Mouse (Mus musculus) heart, embryonic 11.5 days (tissue): ENCODE data around the gene Dock4. TPM values are rescaled to one million over a fixed set of nuclear protein-coding genes. Genes with fewer than 3 reads are reported as not detected.

Experiments
- ATAC-seq: fragments of 200-750 bp; cut with Nextera tagmentation; replicated peaks from 2 replicates; pipeline ENCODE4 v1.8.0; 2017; ENCODE audit warnings: moderate library complexity; ENCODE audit not compliant: insufficient number of reproducible peaks, low FRiP score, low TSS enrichment
- H3K27ac ChIP-seq: fragments of 300-500 bp; sonication (generic); 2 replicates; pipeline ENCODE4 v1.5.1; 2014; ENCODE audit warnings: mild to moderate bottlenecking, low read depth, low read length
- H3K27me3 ChIP-seq: fragments of 300-500 bp; sonication (generic); 2 replicates; pipeline ENCODE4 v1.6.1; 2014; ENCODE audit warnings: mild to moderate bottlenecking, low read length, mixed read lengths; ENCODE audit not compliant: control insufficient read depth, insufficient read depth
- H3K36me3 ChIP-seq: fragments of 300-500 bp; sonication (generic); 2 replicates; pipeline ENCODE4 v1.6.1; 2014; ENCODE audit warnings: mild to moderate bottlenecking, low read length, moderate library complexity, mixed read lengths; ENCODE audit not compliant: control insufficient read depth, insufficient read depth
- H3K4me1 ChIP-seq: fragments of 300-500 bp; sonication (generic); 2 replicates; pipeline ENCODE4 v1.6.1; 2014; ENCODE audit warnings: low read length; ENCODE audit not compliant: control insufficient read depth, insufficient read depth
- H3K4me2 ChIP-seq: fragments of 300-500 bp; sonication (generic); 2 replicates; pipeline ENCODE4 v1.6.1; 2014; ENCODE audit warnings: mild to moderate bottlenecking, moderate library complexity
- H3K4me3 ChIP-seq: fragments of 300-500 bp; sonication (generic); 2 replicates; pipeline ENCODE4 v1.5.1; 2014; ENCODE audit warnings: low read depth, low read length
- H3K9ac ChIP-seq: fragments of 300-500 bp; sonication (generic); 2 replicates; pipeline ENCODE4 v1.6.1; 2014; ENCODE audit warnings: mild to moderate bottlenecking, low read depth, low read length, moderate library complexity
- H3K9me3 ChIP-seq: fragments of 300-500 bp; sonication (generic); replicated peaks from 2 replicates; pipeline ENCODE4 v1.6.1; 2016; ENCODE audit warnings: low read length; ENCODE audit not compliant: control insufficient read depth
- WGBS: fragments of 180-500 bp; shearing (Covaris S2); extraction: QIAGEN DNeasy Blood & Tissue Kit; methylation state at CpG from one replicate; pipeline ENCODE4 v1.1.7; 2014; ENCODE audit not compliant: insufficient replicate concordance; 5-methylcytosine and 5-hydroxymethylcytosine counted together
- polyA plus RNA-seq: library from polyadenylated mRNA; unstranded; fragments of >200 nt; fragmentation: Nextera tagmentation; extraction: Ambion mirVana; gene quantifications from 2 replicates; pipeline ENCODE4 v1.2.1, GENCODE M21; 2014

Dock4 gene
- polyA plus RNA-seq, 1 experiment from 2014 or later, result 8.1 TPM

DNA sequence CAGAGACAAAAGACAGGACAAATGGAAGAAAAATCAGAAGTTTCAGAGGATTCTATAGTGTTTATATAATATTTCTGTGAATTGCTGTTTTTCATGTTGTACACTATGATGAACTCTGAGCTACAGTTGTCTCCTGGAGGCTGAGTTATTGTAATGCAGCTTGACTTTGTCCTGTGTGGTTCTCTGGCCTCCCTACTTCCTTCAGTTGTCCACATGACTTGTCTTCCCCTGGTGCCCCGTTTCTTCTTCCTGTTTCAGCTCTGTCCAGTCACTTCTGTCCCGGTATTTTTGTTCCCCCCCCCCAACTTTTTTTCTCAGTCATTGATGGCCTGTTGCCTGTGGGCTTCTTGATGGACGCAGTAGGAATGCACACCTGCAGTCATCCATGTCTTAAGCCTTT lies 112.8 kb downstream of the Dock4 start:
- H3K9ac ChIP-seq, result no peak overlapping the region
- H3K4me2 ChIP-seq, result no peak overlapping the region
- H3K4me3 ChIP-seq, result no peak overlapping the region
- ATAC-seq, result no peak
- no peak overlapping the region for H3K27ac ChIP-seq
- H3K36me3 ChIP-seq, result no peaks in the 10 kb centered on the region
- H3K4me1 ChIP-seq, result no peaks in the 10 kb centered on the region
- H3K9me3 ChIP-seq, result no peaks in the 10 kb centered on the region
- WGBS, result 56% methylated on average over 3 of the region's 3 CpGs
- H3K27me3 ChIP-seq, result no peaks in the 10 kb centered on the region

DNA sequence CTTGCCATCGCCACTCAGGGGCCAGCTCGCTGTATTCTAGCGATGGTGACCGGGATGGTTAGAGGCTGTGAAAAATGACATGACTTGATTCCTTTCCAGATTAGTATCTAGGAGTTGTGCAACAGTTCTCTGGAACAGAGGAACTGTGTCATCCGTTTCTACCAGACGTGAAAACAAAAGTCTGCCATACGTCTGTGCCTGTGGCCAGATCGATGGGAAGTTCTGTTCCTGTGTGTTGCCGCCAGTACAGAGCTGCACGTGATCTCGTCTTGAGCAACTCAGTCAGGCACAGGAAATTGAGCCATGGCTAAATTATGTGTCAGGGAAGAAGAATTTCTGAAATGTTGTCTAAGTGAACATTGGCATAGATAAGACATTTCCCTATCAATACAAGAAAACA lies 113.4 kb downstream of the Dock4 start:
- H3K27me3 ChIP-seq, result no peaks in the 10 kb centered on the region
- H3K36me3 ChIP-seq, result no peaks in the 10 kb centered on the region
- H3K9ac ChIP-seq, result no peak overlapping the region
- no peak overlapping the region for H3K27ac ChIP-seq
- no peak for ATAC-seq
- no peaks in the 10 kb centered on the region for H3K9me3 ChIP-seq
- H3K4me2 ChIP-seq, result no peak overlapping the region
- H3K4me1 ChIP-seq, result no peaks in the 10 kb centered on the region
- no peak overlapping the region for H3K4me3 ChIP-seq
- 61% methylated on average over 11 of the region's 11 CpGs for WGBS

DNA sequence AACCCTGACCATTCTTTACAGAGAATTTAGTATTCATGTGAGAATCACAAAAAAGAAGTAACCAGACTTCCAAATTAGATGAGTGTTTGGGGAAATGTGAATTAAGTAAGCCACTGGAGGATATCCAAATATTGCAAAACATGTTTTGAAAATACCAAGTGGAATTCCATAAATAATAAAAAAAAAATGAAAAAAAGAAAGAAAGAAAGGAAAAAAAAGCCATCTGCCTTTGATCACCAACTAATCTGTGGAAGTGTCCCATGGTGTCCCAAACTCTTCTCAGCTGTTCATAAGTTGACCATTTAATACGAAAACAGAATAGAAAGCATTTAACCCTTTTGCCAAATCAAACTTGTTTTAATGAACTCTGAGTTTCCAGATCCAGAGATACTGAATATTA lies 118.0 kb downstream of the Dock4 start:
- WGBS, result 74% methylated on average over 1 of the region's 1 CpGs
- Histone ChIP-seq H3K4me2 (no peak overlapping the region), H3K36me3 (no peaks in the 10 kb centered on the region), H3K27ac (no peak overlapping the region), H3K9me3 (no peaks in the 10 kb centered on the region), H3K27me3 (no peaks in the 10 kb centered on the region), H3K9ac (no peak overlapping the region), H3K4me3 (no peak overlapping the region), H3K4me1 (no peaks in the 10 kb centered on the region)
- no peak for ATAC-seq

DNA sequence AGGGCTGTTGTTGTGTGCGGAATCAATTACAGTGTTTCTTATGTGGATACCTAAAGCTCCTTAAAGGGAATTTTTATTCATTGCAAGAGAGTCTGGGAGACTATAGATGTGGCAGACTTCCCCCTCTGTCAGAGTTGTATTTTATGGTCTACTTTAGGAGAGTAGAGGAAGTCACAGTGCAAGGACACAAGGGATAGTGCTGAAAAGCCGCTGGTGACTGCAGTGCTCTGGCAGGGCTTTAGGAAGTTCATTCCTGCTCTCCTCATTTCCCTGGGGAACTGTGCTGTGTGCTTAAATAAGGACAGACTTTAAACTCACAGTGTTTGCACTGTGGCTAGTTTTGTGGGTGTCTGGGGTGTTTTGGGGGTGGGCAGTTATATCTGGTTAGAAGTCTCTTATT lies 118.5 kb downstream of the Dock4 start:
- Histone ChIP-seq H3K9me3 (no peaks in the 10 kb centered on the region), H3K4me3 (no peak overlapping the region), H3K4me1 (no peaks in the 10 kb centered on the region), H3K27ac (no peak overlapping the region), H3K4me2 (no peak overlapping the region), H3K36me3 (no peaks in the 10 kb centered on the region), H3K9ac (no peak overlapping the region), H3K27me3 (no peaks in the 10 kb centered on the region)
- WGBS, result 66% methylated on average over 2 of the region's 2 CpGs
- no peak for ATAC-seq

DNA sequence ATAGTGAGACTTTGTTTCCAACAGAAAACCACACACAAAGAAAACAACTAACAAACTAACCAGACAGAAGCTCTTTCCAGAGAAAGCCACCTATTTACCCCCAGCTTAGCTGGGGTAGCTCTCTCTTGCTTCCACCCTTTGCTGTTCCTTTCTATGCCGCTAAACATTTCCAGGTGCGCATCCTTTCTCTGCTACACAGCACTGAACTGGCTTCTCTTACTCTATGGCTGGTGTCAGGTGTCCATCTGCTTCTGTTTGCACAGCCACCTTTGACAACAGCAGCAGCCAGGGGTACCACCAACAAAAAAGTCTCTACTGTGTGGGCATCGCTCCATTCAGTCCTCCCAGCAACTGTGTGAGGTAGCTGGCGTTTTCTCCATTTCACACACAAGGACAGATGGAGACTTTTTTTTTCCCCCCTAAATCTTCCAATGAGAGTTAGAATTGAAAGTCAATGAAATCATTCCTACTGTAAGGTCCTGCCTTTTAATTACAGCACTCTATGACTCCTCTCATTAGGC lies 122.7 kb downstream of the Dock4 start:
- Histone ChIP-seq H3K4me1 (no peaks in the 10 kb centered on the region), H3K36me3 (no peaks in the 10 kb centered on the region), H3K4me2 (no peak overlapping the region), H3K9ac (no peak overlapping the region), H3K27me3 (no peaks in the 10 kb centered on the region), H3K27ac (no peak overlapping the region), H3K4me3 (no peak overlapping the region), H3K9me3 (no peaks in the 10 kb centered on the region)
- ATAC-seq, result no peak
- WGBS, result 88% methylated on average over 4 of the region's 4 CpGs

DNA sequence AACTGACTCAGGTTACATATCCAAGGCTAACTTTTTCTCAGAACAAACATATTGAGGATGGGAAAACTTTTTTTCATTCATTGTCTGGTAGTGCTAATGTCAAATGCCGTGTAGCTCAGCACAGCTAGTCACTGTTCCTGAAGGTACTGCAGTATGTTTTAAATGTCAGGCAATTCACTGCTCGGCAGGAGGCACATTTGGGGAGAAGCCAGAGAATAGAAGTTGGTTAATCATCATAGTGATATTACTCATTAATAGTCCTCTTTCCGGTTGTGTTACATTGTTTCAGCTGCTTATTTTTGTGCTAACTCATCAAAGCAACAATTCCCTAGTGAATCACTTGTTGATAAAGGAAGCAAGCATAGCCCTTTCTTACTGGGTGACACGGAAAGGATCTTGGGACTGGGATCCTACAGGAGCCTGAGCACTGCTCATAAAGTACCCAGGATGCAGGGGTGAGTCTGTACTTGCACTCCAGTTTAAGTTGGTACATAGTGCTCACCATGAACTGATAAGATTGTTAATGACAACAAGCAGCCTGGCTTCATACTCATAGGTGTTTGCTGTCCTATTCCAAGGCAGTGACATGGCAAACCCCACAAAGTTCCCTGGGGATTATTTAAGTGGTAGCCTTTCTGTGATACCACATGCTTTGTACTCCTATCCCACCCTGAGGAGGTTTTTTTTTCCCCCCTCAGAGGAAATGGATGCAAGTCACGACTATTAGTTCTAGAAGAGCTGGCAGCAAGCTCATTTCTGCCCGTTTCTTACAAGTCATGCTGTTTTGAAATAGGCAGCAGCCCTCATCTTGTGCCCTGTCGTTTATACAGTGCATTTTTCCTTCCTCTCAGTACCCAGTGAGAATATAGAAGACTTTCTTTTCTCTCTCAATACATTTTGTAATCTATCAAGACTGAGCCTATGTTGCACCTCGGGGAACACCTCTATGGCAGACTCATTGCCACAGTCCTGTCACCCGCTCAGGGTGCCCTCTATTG lies 123.5 kb downstream of the Dock4 start:
- Histone ChIP-seq H3K27ac (no peak overlapping the region), H3K9me3 (no peaks in the 10 kb centered on the region), H3K4me3 (no peak overlapping the region), H3K4me1 (no peaks in the 10 kb centered on the region), H3K36me3 (no peaks in the 10 kb centered on the region), H3K27me3 (no peaks in the 10 kb centered on the region), H3K4me2 (no peak overlapping the region), H3K9ac (no peak overlapping the region)
- no peak for ATAC-seq
- WGBS, result 62% methylated on average over 9 of the region's 9 CpGs

DNA sequence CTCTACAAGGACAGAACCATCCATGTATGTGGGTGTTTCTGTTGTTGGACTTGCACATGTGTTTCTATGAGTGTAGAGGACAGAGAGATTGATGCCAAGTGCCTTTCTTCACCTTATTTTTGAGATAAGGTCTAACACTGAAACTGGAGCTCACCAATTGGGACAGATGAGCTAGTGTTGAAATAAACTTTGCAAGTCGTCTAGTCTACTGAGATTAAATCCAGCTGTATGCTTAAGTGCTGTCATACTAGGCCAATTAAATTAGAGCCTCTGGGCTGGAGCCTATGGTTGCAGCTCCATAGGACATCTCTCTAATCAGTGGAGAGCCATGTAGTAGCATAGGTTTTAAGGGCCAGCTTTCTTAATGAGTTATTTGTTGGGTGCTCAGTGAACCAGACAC lies 124.5 kb downstream of the Dock4 start:
- Histone ChIP-seq H3K9me3 (no peaks in the 10 kb centered on the region), H3K27ac (no peak overlapping the region), H3K36me3 (no peaks in the 10 kb centered on the region), H3K4me1 (no peaks in the 10 kb centered on the region), H3K4me3 (no peak overlapping the region), H3K4me2 (no peak overlapping the region), H3K27me3 (no peaks in the 10 kb centered on the region), H3K9ac (no peak overlapping the region)
- no peak for ATAC-seq
- 27% methylated on average over 1 of the region's 1 CpGs for WGBS

DNA sequence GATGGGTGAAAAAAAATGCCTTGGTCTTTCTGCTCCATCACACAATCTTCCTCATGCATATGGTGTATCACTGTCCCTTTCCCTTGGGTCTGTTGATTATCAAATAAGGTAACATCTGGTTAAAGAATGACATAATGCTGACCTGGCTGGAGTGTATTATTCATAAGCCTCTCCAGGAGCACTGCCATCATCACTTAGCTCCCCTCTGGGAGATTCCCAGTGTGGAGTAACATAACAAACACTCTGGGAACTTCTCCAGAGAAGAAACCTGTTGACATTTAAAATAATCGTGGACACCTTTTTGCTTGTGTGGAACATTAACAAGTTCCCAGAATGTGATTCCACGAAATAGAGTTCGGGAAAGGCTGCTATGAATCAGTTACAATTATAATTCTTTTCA lies 128.3 kb downstream of the Dock4 start:
- H3K27me3 ChIP-seq, result no peaks in the 10 kb centered on the region
- no peaks in the 10 kb centered on the region for H3K4me1 ChIP-seq
- H3K4me2 ChIP-seq, result no peak overlapping the region
- 72% methylated on average over 3 of the region's 3 CpGs for WGBS
- no peaks in the 10 kb centered on the region for H3K36me3 ChIP-seq
- H3K27ac ChIP-seq, result no peak overlapping the region
- H3K4me3 ChIP-seq, result no peak overlapping the region
- no peak overlapping the region for H3K9ac ChIP-seq
- no peaks in the 10 kb centered on the region for H3K9me3 ChIP-seq
- ATAC-seq, result no peak

DNA sequence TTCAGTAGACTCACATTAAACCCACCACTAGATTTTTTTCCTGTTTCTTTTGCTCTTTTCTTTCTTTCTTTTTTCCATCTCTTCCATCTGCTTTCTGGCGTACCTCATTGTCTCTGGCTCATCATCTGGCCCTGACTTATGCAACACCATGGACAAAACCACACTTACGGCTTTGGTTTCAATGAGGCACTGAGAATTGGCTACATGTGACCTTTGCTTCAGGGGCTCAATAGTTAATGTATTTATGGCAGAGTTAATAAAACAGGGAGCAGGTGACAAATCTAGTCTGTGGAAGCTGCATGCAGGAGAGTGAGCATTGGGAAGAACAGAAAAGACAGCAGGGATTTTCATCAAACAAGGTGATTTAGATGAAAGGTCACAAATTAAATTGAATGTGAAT lies 131.0 kb downstream of the Dock4 start:
- H3K4me3 ChIP-seq, result no peak overlapping the region
- no peaks in the 10 kb centered on the region for H3K36me3 ChIP-seq
- WGBS, result 88% methylated on average over 2 of the region's 2 CpGs
- H3K27me3 ChIP-seq, result no peaks in the 10 kb centered on the region
- H3K27ac ChIP-seq, result no peak overlapping the region
- H3K9ac ChIP-seq, result no peak overlapping the region
- no peaks in the 10 kb centered on the region for H3K4me1 ChIP-seq
- ATAC-seq, result no peak
- no peak overlapping the region for H3K4me2 ChIP-seq
- H3K9me3 ChIP-seq, result no peaks in the 10 kb centered on the region
